Mouse (Mus musculus) small intestine, adult 2 months (tissue): ENCODE data around the gene Rell1. TPM values are rescaled to one million over a fixed set of nuclear protein-coding genes. Genes with fewer than 3 reads are reported as not detected.

ENCODE experiments used
- H3K27ac ChIP-seq: fragments of 200-500 bp; 2 replicates; pipeline ENCODE4 v1.5.1; 2012; ENCODE audit warnings: low read depth, low read length, control low read depth, inconsistent platforms; ENCODE audit not compliant: insufficient read depth
- H3K27me3 ChIP-seq: fragments of 200-500 bp; 2 replicates; pipeline ENCODE4 v1.6.1; 2012; ENCODE audit warnings: mild to moderate bottlenecking, moderate library complexity, low read length, inconsistent platforms; ENCODE audit not compliant: control insufficient read depth, insufficient read depth
- H3K36me3 ChIP-seq: fragments of 200-500 bp; 2 replicates; pipeline ENCODE4 v1.6.1; 2012; ENCODE audit warnings: mild to moderate bottlenecking, low read length, control low read depth, inconsistent platforms; ENCODE audit not compliant: control insufficient read depth, insufficient read depth
- H3K4me1 ChIP-seq: fragments of 200-500 bp; 2 replicates; pipeline ENCODE4 v1.6.1; 2012; ENCODE audit warnings: low read length, inconsistent platforms, mixed read lengths; ENCODE audit not compliant: control insufficient read depth, insufficient read depth, insufficient read length
- H3K4me3 ChIP-seq: fragments of 200-500 bp; 2 replicates; pipeline ENCODE4 v1.5.1; 2012; ENCODE audit warnings: low read depth, mild to moderate bottlenecking, control low read depth, inconsistent platforms, low read length, moderate library complexity
- CTCF ChIP-seq: fragments of 200-500 bp; IDR thresholded peaks from 2 replicates; pipeline ENCODE4 v1.5.1; 2012; ENCODE audit warnings: low read depth, mild to moderate bottlenecking, control low read depth, inconsistent platforms, low read length, moderate library complexity, mixed read lengths; ENCODE audit not compliant: insufficient replicate concordance, insufficient read length; ENCODE audit errors: extremely low read depth
- POLR2A ChIP-seq: fragments of 200-500 bp; IDR thresholded peaks from 2 replicates; pipeline ENCODE4 v1.6.1; 2012; ENCODE audit warnings: low read depth, mild to moderate bottlenecking, control low read depth, inconsistent platforms, low read length, moderate library complexity
- WGBS: fragments of 180-500 bp; shearing (Covaris S2); methylation state at CpG from one replicate; pipeline ENCODE4 v1.1.7; 2018; 5-methylcytosine and 5-hydroxymethylcytosine counted together
- polyA plus RNA-seq: library from polyadenylated mRNA; depleted of rRNA; stranded (reverse); fragments of >200 nt; gene quantifications from 2 replicates; pipeline ENCODE4 v1.2.3, GENCODE M21; 2012

Rell1 gene
- polyA plus RNA-seq, 1 experiment, result 10.7 TPM

- no peak overlapping the region for H3K4me3 ChIP-seq
- peaks cover 7% of the 10 kb centered on the region; the same call in 1 of the 2 replicates for H3K36me3 ChIP-seq
- 15% methylated on average over 4 of the region's 4 CpGs for WGBS
- peaks cover 16% of the 10 kb centered on the region for H3K4me1 ChIP-seq
- no peak for TF ChIP-seq CTCF
- TF ChIP-seq POLR2A, result no peak
- no peak overlapping the region for H3K27ac ChIP-seq
- no peaks in the 10 kb centered on the region for H3K27me3 ChIP-seq
Measured at GRCm38 (mm10) chr5:63938575-63938974, 30.1 kb downstream of the Rell1 start.

- H3K36me3 ChIP-seq, result peaks cover 7% of the 10 kb centered on the region; the same call in 1 of the 2 replicates
- H3K4me3 ChIP-seq, result no peak overlapping the region
- peaks cover 14% of the 10 kb centered on the region for H3K4me1 ChIP-seq
- H3K27me3 ChIP-seq, result no peaks in the 10 kb centered on the region
- H3K27ac ChIP-seq, result no peak overlapping the region
- no peak for TF ChIP-seq CTCF
- no peak for TF ChIP-seq POLR2A
- 34% methylated on average over 6 of the region's 6 CpGs for WGBS
Measured at GRCm38 (mm10) chr5:63936740-63937139, 32.0 kb downstream of the Rell1 start.

- Histone ChIP-seq H3K4me1 (peaks cover 14% of the 10 kb centered on the region), H3K36me3 (peaks cover 7% of the 10 kb centered on the region; the same call in 1 of the 2 replicates), H3K27ac (no peak overlapping the region), H3K4me3 (no peak overlapping the region), H3K27me3 (no peaks in the 10 kb centered on the region)
- WGBS, result 90% methylated on average over 6 of the region's 6 CpGs
- TF ChIP-seq CTCF (no peak), POLR2A (no peak)
Measured at GRCm38 (mm10) chr5:63935581-63935980, 33.1 kb downstream of the Rell1 start.

DNA sequence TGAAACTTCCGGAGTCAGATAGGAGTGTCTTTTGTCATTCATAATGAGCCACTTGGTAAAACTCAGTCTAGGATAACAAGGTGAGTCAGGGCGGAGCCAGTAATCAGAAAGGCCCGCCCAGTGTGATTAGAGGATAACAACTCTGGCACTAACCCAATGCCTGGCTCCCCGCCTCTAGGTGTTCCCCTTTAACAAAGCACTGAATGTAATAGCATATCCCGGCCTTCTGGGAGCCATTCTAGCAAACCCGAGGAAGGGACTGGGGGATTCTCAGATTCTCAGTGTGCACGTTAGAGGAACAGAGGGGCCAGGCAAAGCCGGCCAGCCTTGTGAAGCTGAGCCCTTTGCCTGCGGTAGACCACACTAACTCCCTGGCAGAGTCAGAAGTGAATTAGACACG is 35.9 kb downstream of the Rell1 start:
- TF ChIP-seq CTCF, result no peak; the same call in 1 of the 2 replicates
- TF ChIP-seq POLR2A, result no peak
- Histone ChIP-seq H3K27me3 (no peaks in the 10 kb centered on the region), H3K4me3 (no peak overlapping the region), H3K27ac (peak overlapping the region; percentile 66; the same call in 1 of the 2 replicates), H3K36me3 (peaks cover 10% of the 10 kb centered on the region; the same call in 1 of the 2 replicates), H3K4me1 (peaks cover 10% of the 10 kb centered on the region)
- 35% methylated on average over 10 of the region's 10 CpGs for WGBS

GRCm38 (mm10) chr5:63930824-63931358 is 37.8 kb downstream of the Rell1 start:
- Histone ChIP-seq H3K27ac (no peak overlapping the region), H3K4me3 (no peak overlapping the region), H3K36me3 (peaks cover 19% of the 10 kb centered on the region; the same call in 1 of the 2 replicates), H3K27me3 (no peaks in the 10 kb centered on the region), H3K4me1 (peaks cover 7% of the 10 kb centered on the region)
- WGBS, result 76% methylated on average over 4 of the region's 4 CpGs
- TF ChIP-seq CTCF, result no peak
- no peak for TF ChIP-seq POLR2A

DNA sequence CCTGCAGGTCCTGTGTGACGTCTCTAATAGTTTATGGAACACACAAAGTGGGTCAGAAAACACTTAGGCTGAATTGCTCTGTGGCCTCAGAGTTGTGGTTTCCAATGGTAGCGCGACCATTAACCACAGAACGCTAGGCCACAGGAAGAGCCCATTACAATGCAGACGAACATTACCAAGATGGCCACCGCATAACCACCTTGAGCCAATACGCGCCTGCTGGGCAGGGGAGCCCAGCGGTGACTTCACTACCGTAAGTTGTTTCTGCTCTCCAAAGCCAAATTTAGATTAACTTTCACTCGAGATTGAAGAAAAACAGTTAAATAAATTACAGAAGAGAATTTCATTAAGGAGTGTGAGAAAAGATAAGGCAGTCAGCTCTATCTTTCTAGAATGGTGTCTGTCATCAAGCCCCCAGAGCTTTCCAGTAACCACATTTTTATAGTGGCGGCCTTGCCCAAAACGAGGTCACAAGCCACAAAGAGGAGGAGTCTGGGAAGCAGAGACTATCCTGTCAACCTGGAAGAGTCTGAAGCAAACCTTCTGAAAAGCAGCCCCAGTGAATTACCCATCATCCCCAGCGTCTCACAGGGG is 43.6 kb downstream of the Rell1 start:
- H3K4me1 ChIP-seq, result peaks cover 17% of the 10 kb centered on the region
- no peak for TF ChIP-seq POLR2A
- TF ChIP-seq CTCF, result no peak
- WGBS, result 88% methylated on average over 14 of the region's 14 CpGs
- no peaks in the 10 kb centered on the region for H3K27me3 ChIP-seq
- no peak overlapping the region for H3K4me3 ChIP-seq
- H3K36me3 ChIP-seq, result peaks cover 24% of the 10 kb centered on the region; the same call in 1 of the 2 replicates
- no peak overlapping the region for H3K27ac ChIP-seq

DNA sequence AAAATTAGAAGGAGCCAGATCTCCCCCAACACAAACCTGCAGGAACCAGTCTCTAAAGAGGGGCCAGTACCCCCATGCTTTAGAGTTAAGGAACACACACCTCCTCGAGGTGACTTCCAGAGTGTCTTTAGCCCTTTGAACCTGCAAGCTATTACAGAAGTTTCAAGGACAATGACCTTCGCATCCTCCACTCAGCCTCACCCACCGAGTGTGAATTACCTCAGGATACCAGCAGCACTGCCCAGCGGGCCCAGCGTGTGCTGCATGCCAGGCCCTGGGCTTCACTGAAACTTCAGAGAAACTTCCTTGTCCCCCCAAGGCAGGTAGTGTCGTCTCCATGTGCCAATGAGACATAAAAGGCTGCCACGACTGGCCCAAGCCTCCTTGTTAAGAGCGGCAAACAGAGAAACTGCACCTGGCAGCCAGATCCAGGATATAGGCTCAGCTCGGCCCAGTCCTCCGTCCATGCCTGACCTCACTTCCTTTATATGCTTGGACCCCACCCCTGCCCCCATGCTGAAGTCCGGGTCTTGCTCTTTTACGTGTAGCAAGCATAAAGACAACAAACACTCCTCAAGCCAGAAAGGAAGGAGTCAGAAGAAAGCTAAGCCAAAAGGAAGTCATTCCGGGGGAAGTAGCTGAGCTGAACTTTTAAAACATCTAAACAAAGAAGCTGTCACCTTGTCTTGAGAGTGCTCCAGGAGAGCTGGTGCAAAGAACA is 45.2 kb downstream of the Rell1 start:
- WGBS, result 42% methylated on average over 13 of the region's 13 CpGs
- Histone ChIP-seq H3K36me3 (peaks cover 23% of the 10 kb centered on the region; the same call in 1 of the 2 replicates), H3K27ac (peak overlapping the region; percentile 70), H3K4me1 (peaks cover 17% of the 10 kb centered on the region), H3K4me3 (no peak overlapping the region), H3K27me3 (no peaks in the 10 kb centered on the region)
- TF ChIP-seq CTCF (no peak), POLR2A (no peak)
